Mouse (Mus musculus): ENCODE results near the gene Inpp5a. TPM values are rescaled to one million over a fixed set of nuclear protein-coding genes. Genes with fewer than 3 reads are reported as not detected.

Inpp5a gene
- polyA plus RNA-seq, 1 experiment from 2014 or later = 69.8 TPM

DNA sequence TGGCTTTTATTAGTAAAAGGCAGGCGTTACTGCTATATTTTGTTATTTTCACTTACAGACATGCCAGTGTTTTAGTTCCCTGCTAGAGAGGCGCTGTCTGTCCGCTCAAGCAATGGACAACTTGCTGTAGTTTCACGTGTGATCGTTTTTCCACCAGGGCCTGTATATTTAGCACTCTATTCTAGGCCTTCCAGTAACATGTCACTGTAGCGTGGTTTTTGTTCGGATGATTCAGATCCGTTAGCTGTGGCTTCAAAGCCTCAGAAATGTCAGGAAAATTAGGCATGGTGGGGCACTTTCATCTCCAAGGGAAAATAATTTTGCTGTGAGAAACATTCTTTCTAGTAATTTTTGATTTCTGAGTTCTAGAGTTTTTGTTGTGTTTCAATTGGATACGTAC lies 2.0 kb downstream of the Inpp5a start:
- Histone ChIP-seq H3K9ac (ENCODE audit: low read depth, low read length) (no peak overlapping the region; the same call in 1 of the 2 replicates), H3K36me3 (ENCODE audit: control insufficient read depth, insufficient read depth, low read length) (no peaks in the 10 kb centered on the region), H3K27me3 (ENCODE audit: control insufficient read depth, insufficient read depth, low read length) (no peaks in the 10 kb centered on the region), H3K4me1 (ENCODE audit: control insufficient read depth, insufficient read depth, low read length) (peaks cover 45% of the 10 kb centered on the region), H3K27ac (ENCODE audit: low read depth, low read length) (peak overlapping the region; percentile 6; the same call in 1 of the 2 replicates), H3K4me3 (ENCODE audit: low read depth, low read length) (peak overlapping the region; percentile 93), H3K9me3 (replicated peaks; ENCODE audit: control insufficient read depth, low read length) (no peaks in the 10 kb centered on the region), H3K4me2 (peak overlapping the region; percentile 79)
- no peak for ATAC-seq (replicated peaks; ENCODE audit: insufficient number of reproducible peaks, low FRiP score, low TSS enrichment)
- 77% methylated on average over 9 of the region's 9 CpGs for WGBS (ENCODE audit: insufficient replicate concordance)

DNA sequence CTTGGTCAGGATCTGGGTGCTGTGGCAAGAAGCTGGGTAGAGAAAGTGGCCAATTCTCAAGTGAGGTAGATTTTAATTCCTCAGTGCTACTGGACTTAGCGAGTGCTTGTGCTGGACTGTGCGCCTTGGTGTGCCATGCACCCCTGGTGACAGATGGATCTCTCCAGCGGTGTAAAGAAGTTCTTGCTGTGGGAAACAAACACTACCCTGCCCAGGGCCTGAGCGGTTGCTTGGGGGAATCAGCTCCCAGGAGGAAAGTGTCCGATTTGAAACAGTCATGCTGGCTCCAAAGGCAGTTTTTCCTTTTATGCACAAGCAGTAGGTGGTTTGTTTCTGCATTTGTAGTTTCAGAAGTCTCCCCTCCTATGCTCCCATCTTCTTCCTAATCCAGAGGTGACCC lies 2.8 kb downstream of the Inpp5a start:
- Histone ChIP-seq H3K4me2 (peak overlapping the region; percentile 79), H3K27ac (ENCODE audit: low read depth, low read length) (no peak overlapping the region), H3K9me3 (replicated peaks; ENCODE audit: control insufficient read depth, low read length) (no peaks in the 10 kb centered on the region), H3K36me3 (ENCODE audit: control insufficient read depth, insufficient read depth, low read length) (no peaks in the 10 kb centered on the region), H3K4me3 (ENCODE audit: low read depth, low read length) (no peak overlapping the region), H3K9ac (ENCODE audit: low read depth, low read length) (no peak overlapping the region), H3K4me1 (ENCODE audit: control insufficient read depth, insufficient read depth, low read length) (peaks cover 52% of the 10 kb centered on the region), H3K27me3 (ENCODE audit: control insufficient read depth, insufficient read depth, low read length) (no peaks in the 10 kb centered on the region)
- WGBS (ENCODE audit: insufficient replicate concordance) = 72% methylated on average over 5 of the region's 5 CpGs
- ATAC-seq (replicated peaks; ENCODE audit: insufficient number of reproducible peaks, low FRiP score, low TSS enrichment) = no peak

DNA sequence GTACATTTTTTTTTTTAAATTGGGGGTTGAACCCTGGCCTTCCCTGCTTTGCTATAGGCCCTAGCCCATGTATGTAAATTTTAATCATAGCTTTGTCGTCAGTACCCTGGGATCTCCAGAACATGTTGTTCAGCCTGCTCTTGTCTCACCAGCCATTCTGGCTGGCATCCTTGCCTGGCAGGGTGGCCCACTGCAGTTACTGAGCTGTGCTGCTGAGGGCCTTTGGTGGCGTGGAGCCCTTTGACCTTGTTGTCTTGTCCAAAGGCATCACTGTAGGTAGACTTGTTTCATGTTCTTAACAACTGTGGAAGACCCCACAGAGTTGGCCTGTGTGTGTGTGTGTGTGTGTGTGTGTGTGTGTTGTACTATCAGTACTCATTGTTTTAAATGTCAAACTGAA lies 3.2 kb downstream of the Inpp5a start:
- Histone ChIP-seq H3K36me3 (ENCODE audit: control insufficient read depth, insufficient read depth, low read length) (no peaks in the 10 kb centered on the region), H3K27ac (ENCODE audit: low read depth, low read length) (no peak overlapping the region), H3K4me2 (peak overlapping the region; percentile 79), H3K9me3 (replicated peaks; ENCODE audit: control insufficient read depth, low read length) (no peaks in the 10 kb centered on the region), H3K9ac (ENCODE audit: low read depth, low read length) (no peak overlapping the region), H3K4me1 (ENCODE audit: control insufficient read depth, insufficient read depth, low read length) (peaks cover 52% of the 10 kb centered on the region), H3K4me3 (ENCODE audit: low read depth, low read length) (no peak overlapping the region), H3K27me3 (ENCODE audit: control insufficient read depth, insufficient read depth, low read length) (no peaks in the 10 kb centered on the region)
- no peak for ATAC-seq (replicated peaks; ENCODE audit: insufficient number of reproducible peaks, low FRiP score, low TSS enrichment)
- 68% methylated on average over 2 of the region's 2 CpGs for WGBS (ENCODE audit: insufficient replicate concordance)

DNA sequence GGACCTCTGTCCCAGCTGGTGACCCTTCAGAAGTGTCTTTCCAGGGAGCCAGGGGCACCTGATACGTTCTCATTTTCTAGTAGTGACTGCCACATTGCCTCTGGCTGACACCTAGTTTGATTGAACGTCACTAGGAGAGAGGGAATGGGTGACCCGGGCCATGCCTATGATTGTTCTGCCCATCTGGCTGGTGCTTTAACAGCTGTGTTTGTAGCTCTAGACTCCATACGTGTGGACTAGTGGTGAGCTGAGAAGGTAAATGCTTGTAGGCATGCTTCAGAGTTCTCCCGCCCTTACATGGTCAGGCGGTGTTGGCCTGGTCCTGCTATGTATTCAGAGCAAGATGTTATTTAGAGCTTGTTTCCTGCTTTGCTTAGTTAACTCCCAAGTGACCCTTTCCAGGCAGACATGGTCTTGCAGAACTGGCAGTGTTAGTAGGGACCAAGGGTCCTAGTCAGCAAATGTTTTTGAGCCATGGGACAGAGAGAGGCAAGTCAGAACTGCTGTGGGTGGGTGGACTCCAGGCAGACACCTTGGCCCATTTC lies 3.9 kb downstream of the Inpp5a start:
- Histone ChIP-seq H3K27ac (ENCODE audit: low read depth, low read length) (no peak overlapping the region), H3K9ac (ENCODE audit: low read depth, low read length) (no peak overlapping the region), H3K4me3 (ENCODE audit: low read depth, low read length) (no peak overlapping the region), H3K4me1 (ENCODE audit: control insufficient read depth, insufficient read depth, low read length) (peaks cover 57% of the 10 kb centered on the region), H3K9me3 (replicated peaks; ENCODE audit: control insufficient read depth, low read length) (no peaks in the 10 kb centered on the region), H3K36me3 (ENCODE audit: control insufficient read depth, insufficient read depth, low read length) (no peaks in the 10 kb centered on the region), H3K27me3 (ENCODE audit: control insufficient read depth, insufficient read depth, low read length) (no peaks in the 10 kb centered on the region), H3K4me2 (peak overlapping the region; percentile 15; the same call in 1 of the 2 replicates)
- ATAC-seq (replicated peaks; ENCODE audit: insufficient number of reproducible peaks, low FRiP score, low TSS enrichment) = no peak
- 56% methylated on average over 6 of the region's 6 CpGs for WGBS (ENCODE audit: insufficient replicate concordance)

DNA sequence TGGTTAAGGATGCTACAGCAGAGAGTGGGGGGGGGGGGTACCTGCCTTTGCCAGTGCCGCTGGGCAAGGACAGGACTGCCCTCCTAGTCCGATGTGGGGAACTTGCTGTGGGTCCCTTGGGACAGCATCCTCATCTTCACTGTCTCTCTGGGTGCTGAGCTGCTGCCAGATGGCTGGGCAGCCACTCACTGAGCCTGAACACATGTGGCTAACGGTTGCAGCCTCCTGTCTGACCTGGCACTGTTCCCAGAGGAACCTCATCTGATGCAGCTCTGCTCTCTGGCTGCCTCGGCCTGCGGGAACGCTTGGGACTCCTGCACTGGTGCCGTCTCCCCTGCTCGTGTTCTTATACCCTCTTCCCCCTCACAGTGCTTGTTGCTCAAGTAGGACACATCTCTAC lies 8.6 kb downstream of the Inpp5a start:
- WGBS (ENCODE audit: insufficient replicate concordance) = 37% methylated on average over 8 of the region's 8 CpGs
- no peak overlapping the region for H3K4me3 ChIP-seq (ENCODE audit: low read depth, low read length)
- ATAC-seq (replicated peaks; ENCODE audit: insufficient number of reproducible peaks, low FRiP score, low TSS enrichment) = no peak
- no peaks in the 10 kb centered on the region for H3K36me3 ChIP-seq (ENCODE audit: control insufficient read depth, insufficient read depth, low read length)
- H3K27me3 ChIP-seq (ENCODE audit: control insufficient read depth, insufficient read depth, low read length) = no peaks in the 10 kb centered on the region
- no peak overlapping the region for H3K4me2 ChIP-seq
- peaks cover 68% of the 10 kb centered on the region for H3K4me1 ChIP-seq (ENCODE audit: control insufficient read depth, insufficient read depth, low read length)
- H3K9ac ChIP-seq (ENCODE audit: low read depth, low read length) = no peak overlapping the region
- no peaks in the 10 kb centered on the region for H3K9me3 ChIP-seq (replicated peaks; ENCODE audit: control insufficient read depth, low read length)
- H3K27ac ChIP-seq (ENCODE audit: low read depth, low read length) = no peak overlapping the region

DNA sequence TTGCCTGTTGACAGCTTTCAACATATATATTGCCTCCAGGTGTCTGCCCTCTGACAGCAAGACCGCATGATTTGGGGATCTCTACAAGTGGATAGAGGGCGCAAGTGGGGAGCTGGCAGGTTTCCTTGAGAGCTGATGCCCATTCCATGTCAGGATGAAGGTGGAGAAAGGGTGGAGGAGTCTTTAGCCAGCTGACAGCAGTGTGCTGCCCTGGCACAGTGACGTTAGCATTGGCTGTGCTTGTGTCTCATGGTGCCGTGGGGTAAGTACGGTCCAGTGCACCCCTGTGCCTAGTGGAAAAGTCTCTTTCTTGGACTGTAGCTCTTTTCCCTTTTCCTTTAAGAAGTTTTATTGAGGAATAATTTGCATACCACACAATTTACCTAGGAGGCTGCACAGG lies 9.2 kb downstream of the Inpp5a start:
- ATAC-seq (replicated peaks; ENCODE audit: insufficient number of reproducible peaks, low FRiP score, low TSS enrichment) = no peak
- Histone ChIP-seq H3K9me3 (replicated peaks; ENCODE audit: control insufficient read depth, low read length) (no peaks in the 10 kb centered on the region), H3K36me3 (ENCODE audit: control insufficient read depth, insufficient read depth, low read length) (no peaks in the 10 kb centered on the region), H3K27ac (ENCODE audit: low read depth, low read length) (no peak overlapping the region), H3K9ac (ENCODE audit: low read depth, low read length) (no peak overlapping the region), H3K4me3 (ENCODE audit: low read depth, low read length) (no peak overlapping the region), H3K27me3 (ENCODE audit: control insufficient read depth, insufficient read depth, low read length) (no peaks in the 10 kb centered on the region), H3K4me2 (no peak overlapping the region), H3K4me1 (ENCODE audit: control insufficient read depth, insufficient read depth, low read length) (peaks cover 67% of the 10 kb centered on the region)
- 88% methylated on average over 5 of the region's 5 CpGs for WGBS (ENCODE audit: insufficient replicate concordance)

DNA sequence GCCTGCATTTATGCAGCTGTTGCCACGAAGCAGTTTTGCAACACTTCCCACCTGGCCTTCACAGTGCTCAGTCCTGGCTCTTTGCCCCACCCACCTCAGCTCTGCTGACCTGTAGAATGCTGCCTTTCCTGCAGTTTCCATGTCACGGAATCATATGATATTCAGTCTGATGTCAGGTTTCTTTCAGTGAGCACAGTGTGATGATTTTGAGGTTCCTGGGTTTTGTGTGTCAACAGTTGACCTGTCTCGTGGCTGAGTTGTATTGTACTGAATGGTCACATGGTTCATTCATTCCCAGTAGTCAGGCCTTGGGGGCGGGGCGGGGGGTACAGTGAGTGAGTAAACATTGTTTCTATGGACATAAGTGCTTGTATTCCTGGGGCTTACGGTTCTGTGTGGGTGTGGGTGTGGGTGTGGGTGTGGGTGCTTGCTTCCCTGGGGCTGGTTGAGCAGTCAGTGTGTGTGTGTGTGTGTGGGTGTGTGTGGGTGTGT lies 9.7 kb downstream of the Inpp5a start:
- ATAC-seq (replicated peaks; ENCODE audit: insufficient number of reproducible peaks, low FRiP score, low TSS enrichment) = no peak
- no peak overlapping the region for H3K4me3 ChIP-seq (ENCODE audit: low read depth, low read length)
- no peaks in the 10 kb centered on the region for H3K27me3 ChIP-seq (ENCODE audit: control insufficient read depth, insufficient read depth, low read length)
- H3K4me2 ChIP-seq = no peak overlapping the region
- no peak overlapping the region for H3K27ac ChIP-seq (ENCODE audit: low read depth, low read length)
- no peak overlapping the region for H3K9ac ChIP-seq (ENCODE audit: low read depth, low read length)
- no peaks in the 10 kb centered on the region for H3K36me3 ChIP-seq (ENCODE audit: control insufficient read depth, insufficient read depth, low read length)
- 72% methylated on average over 6 of the region's 6 CpGs for WGBS (ENCODE audit: insufficient replicate concordance)
- H3K4me1 ChIP-seq (ENCODE audit: control insufficient read depth, insufficient read depth, low read length) = peaks cover 69% of the 10 kb centered on the region
- H3K9me3 ChIP-seq (replicated peaks; ENCODE audit: control insufficient read depth, low read length) = no peaks in the 10 kb centered on the region

DNA sequence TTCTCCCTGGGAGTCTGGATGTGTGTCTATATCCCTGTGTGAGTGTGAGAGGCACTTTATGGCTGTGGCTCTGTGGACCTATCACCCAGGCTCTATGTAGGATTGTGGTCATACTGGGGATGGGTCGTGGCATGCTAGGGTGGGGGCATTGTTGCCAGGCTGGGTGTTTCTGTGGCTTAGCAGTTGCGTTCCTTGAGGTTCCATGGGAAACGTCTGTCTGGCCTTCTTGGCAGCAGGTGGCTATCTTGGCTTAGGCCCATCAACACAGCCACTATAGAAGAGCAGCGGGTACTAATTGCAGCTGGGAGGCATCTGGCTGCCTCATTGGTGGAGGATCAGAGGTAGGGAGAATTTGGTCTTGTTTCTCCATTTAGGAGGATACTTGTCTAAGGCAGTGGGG lies 10.7 kb downstream of the Inpp5a start:
- ATAC-seq (replicated peaks; ENCODE audit: insufficient number of reproducible peaks, low FRiP score, low TSS enrichment) = no peak
- H3K27me3 ChIP-seq (ENCODE audit: control insufficient read depth, insufficient read depth, low read length) = no peaks in the 10 kb centered on the region
- no peaks in the 10 kb centered on the region for H3K36me3 ChIP-seq (ENCODE audit: control insufficient read depth, insufficient read depth, low read length)
- H3K4me2 ChIP-seq = no peak overlapping the region
- H3K9ac ChIP-seq (ENCODE audit: low read depth, low read length) = no peak overlapping the region
- WGBS (ENCODE audit: insufficient replicate concordance) = 86% methylated on average over 4 of the region's 4 CpGs
- H3K4me3 ChIP-seq (ENCODE audit: low read depth, low read length) = no peak overlapping the region
- no peaks in the 10 kb centered on the region for H3K9me3 ChIP-seq (replicated peaks; ENCODE audit: control insufficient read depth, low read length)
- H3K4me1 ChIP-seq (ENCODE audit: control insufficient read depth, insufficient read depth, low read length) = peaks cover 69% of the 10 kb centered on the region
- H3K27ac ChIP-seq (ENCODE audit: low read depth, low read length) = no peak overlapping the region

DNA sequence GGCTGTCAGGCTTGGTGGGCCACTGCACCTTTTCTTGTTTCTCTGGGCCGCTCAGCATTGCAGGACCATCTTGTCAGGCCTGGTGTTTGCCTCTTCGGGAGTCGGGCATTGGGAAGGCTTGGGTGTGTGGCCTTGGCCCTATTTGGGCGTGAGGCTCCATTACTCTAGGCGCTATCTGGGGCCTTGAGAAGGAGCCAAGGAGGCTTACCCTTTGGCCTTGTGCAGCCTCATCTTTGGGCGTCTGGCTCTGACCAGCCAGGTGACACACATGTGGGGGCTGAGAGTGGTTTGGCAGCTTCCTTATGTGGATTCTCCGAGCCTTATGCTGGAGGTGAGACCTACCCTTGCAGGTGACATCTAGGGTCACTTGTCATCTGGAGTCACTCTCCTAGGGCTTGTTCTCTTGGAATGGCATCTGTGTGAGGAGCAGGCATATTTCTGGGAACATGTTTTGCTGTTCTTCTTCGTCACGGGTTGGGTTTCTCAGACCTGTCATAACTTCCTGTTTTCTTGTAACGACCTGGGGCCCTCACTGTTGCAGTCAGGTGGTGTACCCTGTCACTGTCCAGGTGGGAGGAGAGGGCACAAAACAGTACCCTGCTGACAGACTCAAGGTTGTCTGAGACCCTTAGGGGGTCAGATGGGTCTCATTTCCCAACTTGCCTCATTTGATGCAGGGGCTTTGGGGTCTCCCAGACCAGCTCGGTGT lies 11.2 kb downstream of the Inpp5a start:
- no peaks in the 10 kb centered on the region for H3K9me3 ChIP-seq (replicated peaks; ENCODE audit: control insufficient read depth, low read length)
- H3K9ac ChIP-seq (ENCODE audit: low read depth, low read length) = no peak overlapping the region
- no peak overlapping the region for H3K4me3 ChIP-seq (ENCODE audit: low read depth, low read length)
- peaks cover 65% of the 10 kb centered on the region for H3K4me1 ChIP-seq (ENCODE audit: control insufficient read depth, insufficient read depth, low read length)
- no peak for ATAC-seq (replicated peaks; ENCODE audit: insufficient number of reproducible peaks, low FRiP score, low TSS enrichment)
- no peaks in the 10 kb centered on the region for H3K27me3 ChIP-seq (ENCODE audit: control insufficient read depth, insufficient read depth, low read length)
- H3K27ac ChIP-seq (ENCODE audit: low read depth, low read length) = no peak overlapping the region
- H3K36me3 ChIP-seq (ENCODE audit: control insufficient read depth, insufficient read depth, low read length) = no peaks in the 10 kb centered on the region
- no peak overlapping the region for H3K4me2 ChIP-seq
- WGBS (ENCODE audit: insufficient replicate concordance) = 83% methylated on average over 11 of the region's 11 CpGs
